Mouse (Mus musculus) spleen, adult 18-20 months (tissue): ENCODE measurements around the gene Tuba3a.

Experiments
- DNase-seq, 2 experiments: peaks; one replicate each; pipeline ENCODE4 v3.0.0; 2022; ENCODE audit warnings: mixed read lengths in 2 of 2

The Tuba3a gene

GRCm38 (mm10) chr6:125264219-125264618, 21.6 kb downstream of the Tuba3a start:
- DNase-seq: no peak

GRCm38 (mm10) chr6:125260006-125260555, 25.8 kb downstream of the Tuba3a start:
- no peak for DNase-seq

GRCm38 (mm10) chr6:125256222-125256966, 29.4 kb downstream of the Tuba3a start:
- no peak for DNase-seq

GRCm38 (mm10) chr6:125255516-125256044, 30.3 kb downstream of the Tuba3a start:
- no peak for DNase-seq

GRCm38 (mm10) chr6:125253863-125254715, 31.8 kb downstream of the Tuba3a start:
- DNase-seq: no peak

- no peak for DNase-seq
These were observed 33.1 kb downstream of the Tuba3a start for GRCm38 (mm10) chr6:125252711-125253110.

- no peak for DNase-seq
These were observed 33.6 kb downstream of the Tuba3a start for GRCm38 (mm10) chr6:125252285-125252684.

- DNase-seq: no peak
These were observed 41.3 kb downstream of the Tuba3a start for GRCm38 (mm10) chr6:125244551-125244950.

- DNase-seq: no peak
These were observed 44.3 kb downstream of the Tuba3a start for GRCm38 (mm10) chr6:125241566-125241965.

- DNase-seq: no peak
These were observed 45.2 kb downstream of the Tuba3a start for GRCm38 (mm10) chr6:125240617-125241016.

- DNase-seq: no peak
These were observed 46.3 kb downstream of the Tuba3a start for GRCm38 (mm10) chr6:125239547-125239946.

GRCm38 (mm10) chr6:125238396-125238795, 47.4 kb downstream of the Tuba3a start:
- DNase-seq: no peak

- DNase-seq: no peak
These were observed 48.4 kb downstream of the Tuba3a start for GRCm38 (mm10) chr6:125237421-125237820.

GRCm38 (mm10) chr6:125236782-125237181, 49.1 kb downstream of the Tuba3a start, which contains the start of gene Cd27:
TSS of gene Cd27 (minus strand) at chr6:125237010.
- peak in 1 of 2 experiments; percentile 27 for DNase-seq

- DNase-seq: no peak
These were observed 49.5 kb downstream of the Tuba3a start for GRCm38 (mm10) chr6:125236341-125236740.

GRCm38 (mm10) chr6:125234520-125234828, 51.4 kb downstream of the Tuba3a start:
- DNase-seq: no peak

- DNase-seq: no peak
These were observed 51.9 kb downstream of the Tuba3a start for GRCm38 (mm10) chr6:125233816-125234519.

- DNase-seq: no peak
These were observed 53.3 kb downstream of the Tuba3a start for GRCm38 (mm10) chr6:125232516-125232915.

GRCm38 (mm10) chr6:125232045-125232437, 53.8 kb downstream of the Tuba3a start:
- DNase-seq: no peak

GRCm38 (mm10) chr6:125231117-125232044, 54.5 kb downstream of the Tuba3a start, which contains the start of gene Tapbpl:
TSS of gene Tapbpl (minus strand) at chr6:125231860.
- DNase-seq: peak; percentile 63 to 67

GRCm38 (mm10) chr6:125230571-125230970, 55.3 kb downstream of the Tuba3a start:
- no peak for DNase-seq
